In the genomic region with DNA sequence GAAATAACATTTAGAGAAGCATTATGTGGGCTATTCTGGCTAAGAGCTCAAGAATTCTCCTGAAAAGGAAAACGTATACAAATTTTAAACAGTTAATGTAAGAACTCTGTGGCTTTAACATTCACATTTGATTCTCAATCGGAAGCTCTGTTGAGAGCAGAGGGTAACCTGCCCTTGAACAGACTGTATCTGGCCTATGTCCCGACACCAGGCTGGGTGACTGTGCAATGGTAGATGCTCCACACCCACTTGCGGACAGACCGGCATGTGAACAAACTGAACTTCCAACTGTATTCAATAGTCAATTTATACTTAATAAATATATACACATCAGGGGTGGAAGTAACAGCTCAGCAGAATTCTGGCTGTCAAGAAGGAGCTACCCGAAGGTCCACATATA, we compare ENCODE assay signal across 23 mouse cellular contexts.
DNase-seq lines count a peak whose midpoint lies in the region; ATAC-seq lines count a peak whose summit lies in the region.
"Had no signal": no experiment of that assay in that cellular context is flagged by ENCODE, and none has a peak within 500 bp of the region (broad histone marks: within the 10 kb centered on the region; RNA-seq: fewer than 3 reads in every experiment).

No protein-coding gene starts in this region.

- no peak overlapping the region for H3K9ac ChIP-seq in heart, embryonic 12.5 days
- no peak overlapping the region for H3K9ac ChIP-seq in heart, embryonic 16.5 days (ENCODE audit: low read length)
- H3K9ac ChIP-seq in forebrain, embryonic 11.5 days (ENCODE audit: low read length): no peak overlapping the region
- H3K9ac ChIP-seq: embryonic facial prominence, embryonic 12.5 days; forebrain, embryonic 12.5 days; hindbrain, embryonic 15.5 days had no signal

- no peak for ATAC-seq in heart, embryonic 12.5 days (ENCODE audit: insufficient number of reproducible peaks, low FRiP score)
- peak; percentile 74 for ATAC-seq in heart, embryonic 16.5 days (replicated peaks; ENCODE audit: extremely low read depth, insufficient read depth, low FRiP score)
- no peak for ATAC-seq in forebrain, embryonic 11.5 days (replicated peaks; ENCODE audit: low FRiP score)
- ATAC-seq: CD4-positive, CD25-positive, alpha-beta regulatory T cell, adult 4 months; forebrain, embryonic 16.5 days; inflammation-experienced regulatory T-cells, adult 6 months; intestine, postnatal 0 days had no signal

- H3K4me1 ChIP-seq in heart, embryonic 12.5 days (replicated peaks): peaks cover 44% of the 10 kb centered on the region
- peaks cover 33% of the 10 kb centered on the region for H3K4me1 ChIP-seq in heart, embryonic 16.5 days (ENCODE audit: control insufficient read depth, insufficient read depth, low read length)
- no peaks in the 10 kb centered on the region for H3K4me1 ChIP-seq in forebrain, embryonic 11.5 days (replicated peaks; ENCODE audit: control insufficient read depth, insufficient read depth, low read length)
- H3K4me1 ChIP-seq: hindbrain, embryonic 10.5 days had no signal

- H3K4me3 ChIP-seq in heart, embryonic 12.5 days: no peak overlapping the region
- H3K4me3 ChIP-seq in heart, embryonic 16.5 days (ENCODE audit: low read length): no peak overlapping the region
- H3K4me3 ChIP-seq in forebrain, embryonic 11.5 days (ENCODE audit: low read depth, low read length): no peak overlapping the region
- H3K4me3 ChIP-seq: embryonic facial prominence, embryonic 12.5 days; forebrain, embryonic 12.5 days; hindbrain, embryonic 10.5 days; hindbrain, embryonic 15.5 days had no signal

- H3K4me2 ChIP-seq in heart, embryonic 12.5 days: peak overlapping the region; percentile 1; the same call in 1 of the 2 replicates
- no peak overlapping the region for H3K4me2 ChIP-seq in heart, embryonic 16.5 days (ENCODE audit: low read depth, low read length)
- no peak overlapping the region for H3K4me2 ChIP-seq in forebrain, embryonic 11.5 days (ENCODE audit: low read depth, low read length, severe bottlenecking)
- H3K4me2 ChIP-seq: embryonic facial prominence, embryonic 12.5 days; forebrain, embryonic 12.5 days; hindbrain, embryonic 15.5 days had no signal

- H3K9me3 ChIP-seq in heart, embryonic 12.5 days (replicated peaks): no peaks in the 10 kb centered on the region
- no peaks in the 10 kb centered on the region for H3K9me3 ChIP-seq in heart, embryonic 16.5 days (replicated peaks; ENCODE audit: control insufficient read depth, low read length)
- no peaks in the 10 kb centered on the region for H3K9me3 ChIP-seq in forebrain, embryonic 11.5 days (ENCODE audit: control insufficient read depth, low read length)
- H3K9me3 ChIP-seq: embryonic facial prominence, embryonic 12.5 days; forebrain, embryonic 12.5 days; hindbrain, embryonic 10.5 days; hindbrain, embryonic 15.5 days had no signal

- peaks cover 17% of the 10 kb centered on the region for H3K36me3 ChIP-seq in heart, embryonic 12.5 days
- no peaks in the 10 kb centered on the region for H3K36me3 ChIP-seq in heart, embryonic 16.5 days (ENCODE audit: control insufficient read depth, insufficient read depth)
- no peaks in the 10 kb centered on the region; the same call in 1 of the 2 replicates for H3K36me3 ChIP-seq in forebrain, embryonic 11.5 days (ENCODE audit: control insufficient read depth, insufficient read depth, low read length)
- H3K36me3 ChIP-seq: forebrain, embryonic 12.5 days; G1E; hindbrain, embryonic 15.5 days had no signal

- WGBS in heart, embryonic 12.5 days: 59% methylated on average over 6 of the region's 6 CpGs
- WGBS in heart, embryonic 16.5 days: 48% methylated on average over 6 of the region's 6 CpGs
- 96% methylated on average over 6 of the region's 6 CpGs for WGBS in forebrain, embryonic 11.5 days

- peak; percentile 16 for DNase-seq in adrenal gland, adult 2 months
- no peak for DNase-seq in adrenal gland, postnatal 14 days
- DNase-seq in heart, adult 9 months (ENCODE audit: low spot score in 2 of 2): no peak
- no peak for DNase-seq in heart, adult 8-10 months (ENCODE audit: low spot score)
- no peak for DNase-seq in forebrain, embryonic 11.5 days (ENCODE audit: low spot score)
- DNase-seq: adrenal gland, postnatal 10 days; B cell, adult 2 months; cerebellum, adult 11-12 months; cerebellum, adult 9-10 months; cerebellum, postnatal 25 days; gastrocnemius, postnatal 10 days; kidney, adult 8-10 months had no signal

- no peaks in the 10 kb centered on the region for H3K27me3 ChIP-seq in heart, embryonic 12.5 days (replicated peaks)
- no peaks in the 10 kb centered on the region for H3K27me3 ChIP-seq in heart, embryonic 16.5 days (ENCODE audit: control insufficient read depth, insufficient read depth, low read length)
- no peaks in the 10 kb centered on the region for H3K27me3 ChIP-seq in forebrain, embryonic 11.5 days (ENCODE audit: control insufficient read depth, insufficient read depth, low read length)
- H3K27me3 ChIP-seq: embryonic facial prominence, embryonic 12.5 days; forebrain, embryonic 12.5 days; hindbrain, embryonic 15.5 days had no signal

- H3K27ac ChIP-seq in heart, embryonic 12.5 days (ENCODE audit: poor library complexity, severe bottlenecking): peak overlapping the region; percentile 60
- H3K27ac ChIP-seq in heart, embryonic 16.5 days (ENCODE audit: low read length): peak overlapping the region; percentile 2; the same call in 1 of the 2 replicates
- no peak overlapping the region for H3K27ac ChIP-seq in forebrain, embryonic 11.5 days (ENCODE audit: low read depth, low read length)
- H3K27ac ChIP-seq: embryonic facial prominence, embryonic 12.5 days; forebrain, embryonic 12.5 days; hindbrain, embryonic 10.5 days; hindbrain, embryonic 15.5 days had no signal
